Mouse (Mus musculus) lung, adult 18-20 months (tissue): Measurements from ENCODE around the gene Nkiras1.

ENCODE experiments used
- DNase-seq, 2 experiments: peaks; one replicate each; pipeline ENCODE4 v3.0.0; 2022; ENCODE audit warnings: mixed read lengths in 2 of 2

Gene Nkiras1

DNA sequence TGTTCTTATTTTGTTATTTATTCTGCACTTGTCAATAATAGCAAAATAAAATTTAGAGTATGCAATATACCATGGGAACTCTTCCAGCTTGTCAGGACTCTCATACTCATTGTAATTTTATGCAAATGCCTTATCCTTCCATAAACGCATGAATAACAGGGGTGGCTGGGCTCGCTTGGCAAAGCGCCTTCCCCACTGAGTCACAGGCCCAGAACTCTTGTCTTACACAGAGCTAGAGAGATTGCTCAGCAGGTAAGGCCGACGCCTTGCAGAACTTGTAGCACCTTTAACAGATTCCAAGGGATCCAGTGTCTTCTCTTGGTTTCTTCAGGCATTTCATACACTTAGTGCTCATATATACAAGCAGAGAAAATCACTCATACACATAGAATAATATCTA, 9.4 kb downstream of the Nkiras1 start:
- no peak for DNase-seq

- no peak for DNase-seq
Observed at GRCm38 (mm10) chr14:18284581-18284980, 13.6 kb downstream of the Nkiras1 start.

- DNase-seq, result no peak
Observed at GRCm38 (mm10) chr14:18285476-18285875, 14.5 kb downstream of the Nkiras1 start.

DNA sequence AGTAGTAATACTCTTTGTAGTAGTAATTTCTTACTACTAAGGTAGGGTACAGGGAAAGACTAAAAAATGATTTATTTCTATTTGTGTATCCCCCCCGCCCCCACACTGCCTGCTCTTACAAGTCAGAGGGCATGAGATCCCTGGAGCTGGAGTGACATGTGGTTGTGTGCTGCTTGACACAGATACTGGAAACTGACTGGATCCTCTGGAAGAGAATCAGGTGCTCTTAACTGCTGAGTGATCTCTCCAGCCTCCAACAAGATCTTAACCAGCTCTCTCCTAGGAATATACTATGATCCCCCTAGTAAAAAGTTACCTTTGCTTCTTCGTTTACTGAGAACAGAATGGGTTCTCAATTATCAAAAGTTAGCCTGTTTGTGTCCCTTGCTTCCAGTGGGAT, 15.5 kb downstream of the Nkiras1 start:
- no peak for DNase-seq

DNA sequence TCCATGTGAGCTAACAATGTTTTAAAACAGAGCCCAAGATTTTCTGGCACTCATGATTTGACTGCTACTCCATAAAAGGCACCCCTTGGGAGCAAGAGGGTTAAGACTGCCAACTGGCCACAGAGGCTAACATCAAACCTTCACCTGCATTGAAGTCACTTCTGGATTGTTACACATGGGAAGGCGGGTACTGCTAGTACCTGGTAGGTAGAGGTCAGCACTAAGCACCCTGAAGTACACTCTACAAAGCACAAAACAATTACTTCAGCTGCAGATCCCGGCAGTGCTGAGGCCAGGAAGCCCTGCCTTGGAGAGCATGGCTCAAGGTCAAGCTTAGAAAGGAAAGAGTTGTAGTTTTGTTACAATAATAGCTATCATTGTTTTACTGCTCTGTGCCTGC, 16.5 kb downstream of the Nkiras1 start:
- peak in 1 of 2 experiments; percentile 46 for DNase-seq

- DNase-seq, result no peak
Observed at GRCm38 (mm10) chr14:18292111-18292510, 21.2 kb downstream of the Nkiras1 start.

- no peak for DNase-seq
Observed at GRCm38 (mm10) chr14:18292578-18292977, 21.6 kb downstream of the Nkiras1 start.

GRCm38 (mm10) chr14:18297441-18297840, 26.5 kb downstream of the Nkiras1 start:
- DNase-seq, result no peak

GRCm38 (mm10) chr14:18298874-18299273, 27.9 kb downstream of the Nkiras1 start:
- no peak for DNase-seq

- no peak for DNase-seq
Observed at GRCm38 (mm10) chr14:18300676-18301075, 29.7 kb downstream of the Nkiras1 start.

DNA sequence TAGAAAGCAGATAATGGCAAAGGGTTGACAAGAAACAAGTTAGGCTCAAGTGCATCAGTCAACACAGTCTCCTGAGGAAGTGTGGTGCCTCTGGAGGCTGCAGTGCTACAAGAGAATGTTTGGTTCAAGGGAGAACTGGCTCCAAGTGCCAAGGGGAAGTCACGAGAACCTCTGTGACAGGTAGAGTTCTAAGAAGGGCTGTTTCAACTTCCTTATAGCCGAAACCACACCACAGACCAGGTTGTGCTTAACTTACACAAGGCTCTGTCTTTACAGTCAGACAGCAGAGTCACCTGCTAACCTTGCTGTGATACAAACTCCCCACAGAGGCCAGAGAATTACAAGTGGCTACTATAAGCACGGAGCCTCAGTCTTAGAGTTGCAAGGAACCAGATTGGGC, 30.7 kb downstream of the Nkiras1 start:
- DNase-seq, result peak; percentile 41 to 48

GRCm38 (mm10) chr14:18302750-18303149, 31.8 kb downstream of the Nkiras1 start:
- DNase-seq, result no peak

GRCm38 (mm10) chr14:18303262-18303661, 32.3 kb downstream of the Nkiras1 start:
- no peak for DNase-seq

GRCm38 (mm10) chr14:18304165-18304564, 33.2 kb downstream of the Nkiras1 start:
- DNase-seq, result no peak

DNA sequence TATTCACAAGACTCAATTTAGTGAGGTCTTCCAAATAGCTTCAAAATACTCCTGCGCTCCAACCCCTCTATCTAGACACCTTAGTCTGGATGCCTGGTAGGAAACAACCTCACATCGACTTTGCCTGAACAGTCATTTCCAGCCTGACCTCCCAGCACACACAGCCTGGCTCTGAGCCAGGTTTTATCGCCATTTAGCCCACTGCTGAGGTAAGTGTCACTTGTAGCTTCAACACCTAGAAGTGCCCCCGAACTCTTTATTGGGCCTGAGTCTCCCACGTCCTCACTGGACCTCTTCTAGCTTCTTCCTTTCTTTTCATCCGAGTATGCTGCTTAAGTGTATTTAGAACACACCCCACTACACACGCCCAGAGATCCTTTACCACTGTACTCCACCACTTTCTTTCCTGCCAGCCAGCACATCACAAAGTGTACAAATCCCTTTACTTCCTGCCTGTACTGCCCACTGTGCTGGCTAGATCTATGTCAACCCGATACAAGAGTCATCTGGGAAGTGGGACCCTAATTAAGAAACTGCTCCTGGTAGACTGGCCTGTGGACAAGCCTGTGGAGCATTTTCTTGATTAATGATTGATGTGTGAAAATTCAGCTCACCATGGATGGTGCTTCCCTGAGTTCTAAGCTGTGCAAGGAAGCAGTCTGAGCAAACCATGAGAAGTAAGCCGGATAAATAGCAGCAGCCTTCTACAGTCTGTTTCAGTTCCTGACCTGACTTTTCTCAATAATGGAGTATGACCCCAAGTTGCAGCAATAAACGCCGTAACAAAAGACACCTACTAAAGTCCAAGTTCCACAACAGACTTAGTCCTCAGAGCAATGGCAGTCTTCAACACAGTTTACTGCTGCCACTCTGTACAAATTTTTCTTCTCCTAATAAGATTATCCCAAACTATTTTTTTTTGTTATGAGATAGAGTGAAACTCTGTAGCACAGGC, 46.8 kb downstream of the Nkiras1 start:
- DNase-seq, result no peak

GRCm38 (mm10) chr14:18326968-18327672, 56.2 kb downstream of the Nkiras1 start:
- DNase-seq, result peak; percentile 12 to 23

- peak; percentile 16 to 31 for DNase-seq
Observed at GRCm38 (mm10) chr14:18330789-18331692, 60.1 kb downstream of the Nkiras1 start.

GRCm38 (mm10) chr14:18331693-18332131, 60.8 kb downstream of the Nkiras1 start, which contains the start of gene Ube2e1:
Gene Ube2e1 (minus strand): TSS chr14:18331859.
- DNase-seq, result peak; percentile 76 to 77
